Mouse (Mus musculus) stomach, postnatal 0 days (tissue): ENCODE results near the gene Slc4a5. TPM values are rescaled to one million over a fixed set of nuclear protein-coding genes. Genes with fewer than 3 reads are reported as not detected.
A peak's percentile ranks its signal among the peaks of the same experiment; 100 is the strongest.

ENCODE experiments used
- ATAC-seq: fragments of 200-750 bp; cut with Nextera tagmentation; 2 replicates; pipeline ENCODE4 v1.8.0; 2017; ENCODE audit not compliant: low FRiP score, low TSS enrichment
- DNase-seq: peaks from one replicate; pipeline ENCODE4 v3.0.0-alpha.2; 2016; ENCODE audit warnings: low spot score
- H3K27ac ChIP-seq: fragments of 300-500 bp; sonication (generic); replicated peaks from 2 replicates; pipeline ENCODE4 v1.5.1; 2014; ENCODE audit warnings: mild to moderate bottlenecking, control low read depth
- H3K27me3 ChIP-seq: fragments of 300-500 bp; sonication (generic); 2 replicates; pipeline ENCODE4 v1.6.1; 2014; ENCODE audit warnings: low read length; ENCODE audit not compliant: control insufficient read depth, insufficient read depth
- H3K36me3 ChIP-seq: fragments of 300-500 bp; sonication (generic); 2 replicates; pipeline ENCODE4 v1.6.1; 2014; ENCODE audit warnings: low read length, mixed read lengths; ENCODE audit not compliant: control insufficient read depth, insufficient read depth
- H3K4me1 ChIP-seq: fragments of 300-500 bp; sonication (generic); replicated peaks from 2 replicates; pipeline ENCODE4 v1.6.1; 2014; ENCODE audit warnings: antibody characterized with exemption; ENCODE audit not compliant: control insufficient read depth, insufficient read depth
- H3K4me2 ChIP-seq: fragments of 300-500 bp; sonication (generic); replicated peaks from 2 replicates; pipeline ENCODE4 v1.6.1; 2014; ENCODE audit warnings: low read depth, mild to moderate bottlenecking, control low read depth, moderate library complexity
- H3K4me3 ChIP-seq: fragments of 300-500 bp; sonication (generic); 2 replicates; pipeline ENCODE4 v1.5.1; 2014; ENCODE audit warnings: low read depth, low read length, control low read depth
- H3K9ac ChIP-seq: fragments of 300-500 bp; sonication (generic); 2 replicates; pipeline ENCODE4 v1.6.1; 2014; ENCODE audit warnings: mild to moderate bottlenecking, low read length, control low read depth, mixed read lengths
- H3K9me3 ChIP-seq: fragments of 300-500 bp; sonication (generic); 2 replicates; pipeline ENCODE4 v1.6.1; 2016; ENCODE audit warnings: low read length; ENCODE audit not compliant: control insufficient read depth
- CTCF ChIP-seq: IDR thresholded peaks from 2 replicates; pipeline ENCODE4 v1.5.1; 2016; ENCODE audit warnings: antibody characterized with exemption, low read depth, mild to moderate bottlenecking, moderate library complexity
- EP300 ChIP-seq: optimal IDR thresholded peaks from 2 replicates; pipeline ENCODE3; 2016; ENCODE audit warnings: antibody characterized with exemption
- WGBS: fragments of 180-500 bp; shearing (Covaris S2); extraction: QIAGEN DNeasy Blood & Tissue Kit; methylation state at CpG from one replicate; pipeline ENCODE4 v1.1.7; 2014; 5-methylcytosine and 5-hydroxymethylcytosine counted together
- polyA plus RNA-seq: library from polyadenylated mRNA; unstranded; fragments of >200 nt; fragmentation: Nextera tagmentation; extraction: Ambion mirVana; gene quantifications from 2 replicates; pipeline ENCODE4 v1.2.1, GENCODE M21; 2015

Gene Slc4a5
- polyA plus RNA-seq, 1 experiment from 2014 or later, result 0.08 TPM

DNA sequence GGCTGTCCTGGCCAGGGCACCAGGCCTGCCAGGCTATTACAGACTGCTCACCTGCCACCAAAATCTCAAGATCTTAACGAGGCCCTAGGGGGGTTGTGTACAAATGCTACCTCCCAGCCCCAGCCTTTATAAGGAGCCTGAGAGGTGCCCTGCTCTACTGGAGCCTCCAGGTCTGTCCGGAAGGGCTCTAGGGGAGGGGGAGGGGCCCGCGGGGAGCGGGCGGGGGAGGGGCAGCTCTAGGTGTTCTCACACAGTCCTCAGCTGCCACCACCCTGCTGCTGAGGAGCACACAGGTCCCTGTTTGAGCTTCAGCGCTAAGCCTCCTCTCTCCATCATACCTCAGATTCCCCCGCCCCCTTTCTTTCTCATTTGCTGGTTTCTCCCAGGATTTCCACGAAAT is 17.5 kb downstream of the Slc4a5 start:
- Histone ChIP-seq H3K27me3 (no peaks in the 10 kb centered on the region), H3K4me2 (peak overlapping the region; percentile 11; the same call in 1 of the 2 replicates), H3K27ac (no peak overlapping the region), H3K9ac (no peak overlapping the region), H3K4me3 (no peak overlapping the region), H3K9me3 (no peaks in the 10 kb centered on the region), H3K36me3 (no peaks in the 10 kb centered on the region), H3K4me1 (no peaks in the 10 kb centered on the region)
- ATAC-seq (no peak), DNase-seq (peak; percentile 50)
- TF ChIP-seq CTCF (no peak), EP300 (no peak)
- 4% methylated on average over 6 of the region's 9 CpGs for WGBS

DNA sequence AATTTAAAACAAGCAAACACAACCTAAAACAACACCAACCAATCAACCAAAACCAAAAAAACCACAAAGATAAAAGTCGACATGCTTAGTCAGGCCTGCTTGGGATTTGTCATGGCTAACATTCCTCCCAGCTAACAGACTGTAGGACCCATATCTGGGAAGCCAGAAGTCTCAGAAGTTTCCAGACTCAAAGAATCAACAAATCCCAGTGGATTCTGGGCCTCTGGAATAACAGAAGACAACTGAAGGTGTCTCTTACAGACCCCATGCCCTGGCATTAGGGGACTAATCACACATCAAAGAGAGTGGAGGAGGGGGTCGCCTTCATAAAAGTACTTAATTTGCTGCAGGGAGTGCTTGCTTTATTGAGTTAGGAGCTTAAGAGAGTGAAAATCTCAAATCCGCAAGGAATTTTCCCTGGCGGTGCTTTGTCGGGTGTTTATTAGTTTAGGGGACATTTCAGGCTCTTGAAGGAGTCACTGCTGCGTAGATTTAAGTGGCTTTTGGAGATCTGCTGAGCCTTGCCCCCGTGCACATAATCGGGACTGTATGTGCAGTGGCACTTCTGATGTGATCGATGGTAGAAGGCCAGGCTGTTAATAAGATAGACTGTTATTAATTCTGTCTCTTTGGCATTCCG is 24.9 kb downstream of the Slc4a5 start:
- WGBS, result 52% methylated on average over 10 of the region's 10 CpGs
- Histone ChIP-seq H3K36me3 (no peaks in the 10 kb centered on the region), H3K4me2 (no peak overlapping the region), H3K4me1 (no peaks in the 10 kb centered on the region), H3K9ac (no peak overlapping the region), H3K4me3 (no peak overlapping the region), H3K27me3 (no peaks in the 10 kb centered on the region), H3K27ac (no peak overlapping the region), H3K9me3 (no peaks in the 10 kb centered on the region)
- DNase-seq, result no peak
- TF ChIP-seq EP300 (no peak), CTCF (no peak)
- ATAC-seq, result no peak

DNA sequence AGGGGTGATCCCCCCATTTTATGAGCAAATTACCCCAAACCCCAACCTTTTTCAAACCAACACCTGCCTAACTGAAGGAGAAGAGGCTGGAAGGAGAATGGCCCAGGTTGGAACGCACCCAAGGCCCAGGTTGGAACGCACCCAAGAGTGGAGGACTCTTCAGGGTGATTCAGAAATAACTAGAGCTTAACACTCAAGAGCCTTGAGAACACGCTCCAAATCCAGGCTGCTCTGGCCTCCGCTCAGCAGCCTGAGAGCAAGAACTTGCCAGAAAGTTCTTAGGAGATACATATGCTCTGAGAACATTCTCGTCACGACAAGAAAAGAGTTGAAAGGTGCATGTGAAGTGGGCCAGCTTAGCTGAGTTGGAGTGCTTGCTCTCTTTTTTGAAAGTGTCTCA is 25.5 kb downstream of the Slc4a5 start:
- WGBS, result 33% methylated on average over 6 of the region's 6 CpGs
- Histone ChIP-seq H3K4me1 (no peaks in the 10 kb centered on the region), H3K27me3 (no peaks in the 10 kb centered on the region), H3K9ac (no peak overlapping the region), H3K9me3 (no peaks in the 10 kb centered on the region), H3K27ac (no peak overlapping the region; the same call in 1 of the 2 replicates), H3K36me3 (no peaks in the 10 kb centered on the region), H3K4me2 (no peak overlapping the region), H3K4me3 (no peak overlapping the region)
- TF ChIP-seq EP300, result no peak
- TF ChIP-seq CTCF, result no peak
- peak; percentile 32 for DNase-seq
- ATAC-seq, result no peak; the same call in 1 of the 2 replicates

- 89% methylated on average over 1 of the region's 1 CpGs for WGBS
- DNase-seq, result no peak
- ATAC-seq, result no peak
- Histone ChIP-seq H3K4me2 (no peak overlapping the region), H3K36me3 (no peaks in the 10 kb centered on the region), H3K9ac (no peak overlapping the region), H3K4me3 (no peak overlapping the region), H3K27ac (no peak overlapping the region), H3K9me3 (no peaks in the 10 kb centered on the region), H3K4me1 (no peaks in the 10 kb centered on the region), H3K27me3 (no peaks in the 10 kb centered on the region)
- TF ChIP-seq EP300, result no peak
- no peak for TF ChIP-seq CTCF
These were observed 26.4 kb downstream of the Slc4a5 start for GRCm38 (mm10) chr6:83245997-83246396.

GRCm38 (mm10) chr6:83246750-83247149 is 27.1 kb downstream of the Slc4a5 start:
- Histone ChIP-seq H3K36me3 (no peaks in the 10 kb centered on the region), H3K27ac (no peak overlapping the region), H3K9me3 (no peaks in the 10 kb centered on the region), H3K4me1 (no peaks in the 10 kb centered on the region), H3K27me3 (no peaks in the 10 kb centered on the region), H3K4me2 (no peak overlapping the region), H3K4me3 (no peak overlapping the region), H3K9ac (no peak overlapping the region)
- no peak for DNase-seq
- WGBS, result 87% methylated on average over 4 of the region's 4 CpGs
- 0 out of 2 replicates have a peak, but pooled peaks have one; percentile 24 for ATAC-seq
- TF ChIP-seq CTCF (no peak), EP300 (no peak)

DNA sequence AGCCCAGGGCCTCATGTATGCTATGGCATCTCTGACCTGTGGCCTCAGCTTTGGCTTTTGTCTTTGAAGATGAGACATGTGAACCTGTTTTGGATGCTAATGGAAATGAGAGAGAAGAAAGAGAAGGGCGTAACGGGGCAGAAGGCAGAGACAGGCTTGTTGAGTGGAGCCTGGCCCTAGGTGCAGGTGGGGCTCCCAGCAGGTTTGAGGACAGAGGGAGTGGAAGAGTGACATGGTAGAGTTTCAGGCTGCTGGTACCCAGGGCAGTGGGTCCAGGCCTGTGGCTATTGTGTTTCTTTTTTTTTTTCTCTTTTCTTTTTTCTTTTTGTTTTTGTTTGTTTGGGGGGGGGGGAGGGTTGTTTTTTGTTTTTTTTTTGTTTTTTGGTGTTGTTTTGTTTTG is 27.5 kb downstream of the Slc4a5 start:
- no peak for DNase-seq
- H3K4me3 ChIP-seq, result no peak overlapping the region
- no peak overlapping the region for H3K9ac ChIP-seq
- WGBS, result 92% methylated on average over 2 of the region's 2 CpGs
- H3K4me2 ChIP-seq, result no peak overlapping the region
- no peaks in the 10 kb centered on the region for H3K27me3 ChIP-seq
- H3K9me3 ChIP-seq, result no peaks in the 10 kb centered on the region
- ATAC-seq, result no peak
- H3K36me3 ChIP-seq, result no peaks in the 10 kb centered on the region
- no peak overlapping the region for H3K27ac ChIP-seq
- no peak for TF ChIP-seq CTCF
- TF ChIP-seq EP300, result no peak
- H3K4me1 ChIP-seq, result no peaks in the 10 kb centered on the region
